ENCODE assay signal across 8 mouse cellular contexts in the genomic region with DNA sequence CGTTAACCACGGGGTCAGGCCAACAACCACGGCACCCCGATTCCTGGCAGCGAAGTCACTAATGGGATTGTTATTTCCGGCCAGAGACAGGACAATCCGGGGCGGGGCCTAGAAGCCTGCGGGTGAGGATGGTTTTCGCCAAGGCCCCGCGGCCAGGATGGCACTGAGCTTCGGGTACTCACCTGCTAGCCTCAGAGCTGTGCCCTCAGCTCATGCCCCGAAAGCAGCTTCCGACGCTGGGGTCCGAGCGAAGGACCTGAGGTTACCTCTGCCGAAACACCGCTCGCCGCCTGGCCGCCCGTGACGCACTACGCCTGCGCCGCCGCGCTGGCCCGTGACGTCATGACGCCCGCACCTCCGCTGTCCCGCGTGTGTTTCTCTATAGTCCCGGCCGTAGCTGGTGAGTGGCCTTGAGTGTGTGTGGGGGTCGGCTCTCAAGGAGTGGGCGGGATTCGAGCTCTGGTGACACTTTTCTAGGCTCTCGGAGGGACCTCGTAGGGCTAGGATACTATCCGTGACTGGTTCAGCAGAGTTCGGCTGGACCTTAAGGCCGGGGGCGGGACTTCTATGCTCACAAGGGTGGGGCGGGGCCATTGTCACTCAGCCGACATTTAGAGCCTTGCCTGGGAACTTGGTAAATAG. TPM values are rescaled to one million over a fixed set of nuclear protein-coding genes. Genes with fewer than 3 reads are reported as not detected.
DNase-seq lines count a peak whose midpoint lies in the region; ATAC-seq and TF ChIP-seq lines count a peak whose summit lies in the region.

Gene Mrrf, plus strand, starts transcription at position 90 of the 642 bp plus-strand sequence.
Gene Rbm18, minus strand, starts transcription at position 474 of the 642 bp plus-strand sequence.

- peaks cover 32% of the 10 kb centered on the region for H3K36me3 ChIP-seq in hindbrain, embryonic 13.5 days

- TF ChIP-seq CTCF in Patski (IDR thresholded peaks at IDR 0.05) = no peak

- POLR2A ChIA-PET in Patski (lab: Charles Lee) = interaction anchor here (1.0 to 1.4 kb wide), 4 partner anchors 8 to 47 kb away, joined by 3 to 5 read pairs (median 3); no protein-coding TSS in a partner anchor

- peak within 1 kb of the TSS; percentile 75 for H3K4me3 ChIP-seq in hindbrain, embryonic 13.5 days

- peak; percentile 91 for ATAC-seq in Patski
- peak; percentile 99 for ATAC-seq in hindbrain, embryonic 13.5 days (ENCODE audit: low FRiP score)

- CTCF ChIA-PET in Patski (lab: Charles Lee) = interaction anchor here (1.0 to 1.9 kb wide), 6 partner anchors 16 to 152 kb away, joined by 3 to 5 read pairs (median 4); no protein-coding TSS in a partner anchor

- H3K27me3 ChIP-seq in Patski = no peaks in the 10 kb centered on the region
- H3K27me3 ChIP-seq in hindbrain, embryonic 13.5 days = no peaks in the 10 kb centered on the region

- peak within 1 kb of the TSS; percentile 90 for H3K27ac ChIP-seq in hindbrain, embryonic 13.5 days

- in situ Hi-C loops in Patski (cut with MboI; ENCODE audit: low pct_unique_long_range_greater_than_20kb) = no loop called here

- under 1% methylated on average over 50 of the region's 50 CpGs for WGBS in hindbrain, embryonic 13.5 days

- peak; percentile 58 for DNase-seq in Patski (ENCODE audit: low read depth, low spot score)
- peak; percentile 94 to 97 for DNase-seq in cerebellum, postnatal 14 days
- DNase-seq in frontal cortex, postnatal 14 days (ENCODE audit: low spot score in 2 of 2) = peak; percentile 87 to 90
- DNase-seq in layer of hippocampus, postnatal 25 days (ENCODE audit: extremely low spot score in 1 of 2, low spot score in 1 of 2) = peak; percentile 91 to 99
- peak; percentile 89 for DNase-seq in lung, postnatal 25 days (ENCODE audit: low spot score)
- DNase-seq in retina, embryonic 14.5 days (ENCODE audit: low spot score) = peak; percentile 90
- peak; percentile 95 for DNase-seq in thymus, postnatal 4 days

- H3K9me3 ChIP-seq in hindbrain, embryonic 13.5 days = no peaks in the 10 kb centered on the region

- H3K4me1 ChIP-seq in hindbrain, embryonic 13.5 days (replicated peaks) = peaks cover 25% of the 10 kb centered on the region

- peak within 1 kb of the TSS; percentile 68 for H3K4me2 ChIP-seq in hindbrain, embryonic 13.5 days

- peak within 1 kb of the TSS; percentile 92 for H3K9ac ChIP-seq in hindbrain, embryonic 13.5 days

RNA-seq across cellular contexts. Expression of gene Mrrf, which starts in this region (rescaled TPM):
- polyA plus RNA-seq in Patski (2021) = 31.1 TPM
- 23.8 and 27.2 TPM in 2 replicates for polyA plus RNA-seq in hindbrain, embryonic 13.5 days (2015; fragmentation: Nextera tagmentation; extraction: Ambion mirVana)
- 10 to 100 TPM; 16.7 to 17.0 TPM for total RNA-seq in layer of hippocampus, postnatal 25 days (2021)

RNA-seq across cellular contexts. Expression of gene Rbm18, which starts in this region (rescaled TPM):
- polyA plus RNA-seq in Patski (2021) = 37.6 TPM
- 142 and 148 TPM in 2 replicates for polyA plus RNA-seq in hindbrain, embryonic 13.5 days (2015; fragmentation: Nextera tagmentation; extraction: Ambion mirVana)
- 10 to 100 TPM; 48.1 to 51.6 TPM for total RNA-seq in layer of hippocampus, postnatal 25 days (2021)

Comparison
In these comparisons a context has a peak if more than half of its experiments do, and no peak if none do; other contexts are left out.
1. Peak in every context shown above with its lines: DNase-seq, ATAC-seq, H3K4me3 ChIP-seq and H3K27ac ChIP-seq.